Mouse (Mus musculus) heart, embryonic 13.5 days (tissue): ENCODE measurements around the gene 4930469K13Rik. TPM values are rescaled to one million over a fixed set of nuclear protein-coding genes. Genes with fewer than 3 reads are reported as not detected.
"Not testable (repeated sequence)": the region's sequence is repeated elsewhere in the genome, so short reads cannot be mapped to it uniquely, and the experiment has no call there.

Source experiments
- ATAC-seq: fragments of 200-750 bp; cut with Nextera tagmentation; 2 replicates; pipeline ENCODE4 v1.8.0; 2017; ENCODE audit warnings: moderate TSS enrichment; ENCODE audit not compliant: insufficient number of reproducible peaks, low FRiP score, low TSS enrichment; ENCODE audit errors: extremely low read depth
- H3K27ac ChIP-seq: fragments of 300-500 bp; sonication (generic); replicated peaks from 2 replicates; pipeline ENCODE4 v1.5.1; 2015; ENCODE audit warnings: moderate library complexity, mild to moderate bottlenecking, inconsistent platforms
- H3K27me3 ChIP-seq: fragments of 300-500 bp; sonication (generic); replicated peaks from 2 replicates; pipeline ENCODE4 v1.6.1; 2015; ENCODE audit warnings: mild to moderate bottlenecking, inconsistent platforms
- H3K36me3 ChIP-seq: fragments of 300-500 bp; sonication (generic); 2 replicates; pipeline ENCODE4 v1.6.1; 2015; ENCODE audit warnings: mild to moderate bottlenecking, inconsistent platforms
- H3K4me1 ChIP-seq: fragments of 300-500 bp; sonication (generic); 2 replicates; pipeline ENCODE4 v1.6.1; 2015; ENCODE audit warnings: inconsistent platforms
- H3K4me2 ChIP-seq: fragments of 300-500 bp; sonication (generic); 2 replicates; pipeline ENCODE4 v1.6.1; 2015; ENCODE audit warnings: inconsistent platforms, mild to moderate bottlenecking, moderate library complexity
- H3K4me3 ChIP-seq: fragments of 300-500 bp; sonication (generic); 2 replicates; pipeline ENCODE4 v1.5.1; 2015; ENCODE audit warnings: moderate library complexity, mild to moderate bottlenecking, inconsistent platforms
- H3K9ac ChIP-seq: fragments of 300-500 bp; sonication (generic); 2 replicates; pipeline ENCODE4 v1.6.1; 2015; ENCODE audit warnings: inconsistent platforms, mild to moderate bottlenecking, moderate library complexity
- H3K9me3 ChIP-seq: fragments of 300-500 bp; sonication (generic); 2 replicates; pipeline ENCODE4 v1.6.1; 2016; ENCODE audit warnings: inconsistent platforms
- WGBS: fragments of 180-500 bp; shearing (Covaris S2); methylation state at CpG from one replicate; pipeline ENCODE4 v1.1.7; 2015; ENCODE audit warnings: mixed read lengths; 5-methylcytosine and 5-hydroxymethylcytosine counted together
- polyA plus RNA-seq: library from polyadenylated mRNA; unstranded; fragments of >200 nt; fragmentation: Nextera tagmentation; extraction: Ambion mirVana; gene quantifications from 2 replicates; pipeline ENCODE4 v1.2.1, GENCODE M21; 2015

The 4930469K13Rik gene
- polyA plus RNA-seq: not detected in 2 replicates

GRCm38 (mm10) chr11:34098422-34098821 lies at the start of gene 4930469K13Rik:
Gene 4930469K13Rik, minus strand, starts transcription at chr11:34098554.
- Histone ChIP-seq H3K9me3 (no peaks in the 10 kb centered on the region), H3K36me3 (no peaks in the 10 kb centered on the region), H3K4me1 (no peaks in the 10 kb centered on the region), H3K9ac (no peak within 1 kb of the TSS), H3K27ac (no peak within 1 kb of the TSS), H3K27me3 (no peaks in the 10 kb centered on the region), H3K4me3 (no peak within 1 kb of the TSS), H3K4me2 (no peak within 1 kb of the TSS)
- ATAC-seq: no peak
- WGBS: 77% methylated on average over 10 of the region's 10 CpGs

DNA sequence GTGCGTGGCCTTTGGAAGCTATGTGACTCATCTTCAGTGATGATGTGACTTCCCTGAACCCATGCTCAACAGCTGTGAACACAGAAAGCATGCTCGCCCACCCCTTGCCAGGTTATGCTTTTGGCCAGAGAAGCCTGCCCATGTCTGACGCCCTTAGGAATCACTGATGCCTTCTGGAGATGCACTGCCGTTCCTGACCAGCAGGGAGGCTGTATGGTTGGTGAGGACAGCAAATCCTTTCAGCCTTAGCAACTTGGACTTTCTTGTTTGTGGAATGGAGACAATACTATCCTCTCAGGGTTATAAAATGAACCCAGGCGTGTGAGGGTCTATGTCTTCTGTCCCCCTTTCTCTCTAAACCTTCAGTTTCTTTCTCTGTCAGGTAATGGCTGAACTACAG lies 48.6 kb upstream of the 4930469K13Rik start:
- no peak for ATAC-seq
- no peak overlapping the region for H3K4me3 ChIP-seq
- H3K4me2 ChIP-seq: no peak overlapping the region
- H3K4me1 ChIP-seq: no peaks in the 10 kb centered on the region
- H3K9ac ChIP-seq: no peak overlapping the region
- H3K9me3 ChIP-seq: no peaks in the 10 kb centered on the region
- 60% methylated on average over 5 of the region's 5 CpGs for WGBS
- no peaks in the 10 kb centered on the region for H3K27me3 ChIP-seq
- H3K36me3 ChIP-seq: no peaks in the 10 kb centered on the region
- H3K27ac ChIP-seq: no peak overlapping the region

GRCm38 (mm10) chr11:34144421-34144820 lies 46.1 kb upstream of the 4930469K13Rik start:
- Histone ChIP-seq H3K4me3 (no peak overlapping the region), H3K27ac (no peak overlapping the region), H3K4me1 (no peaks in the 10 kb centered on the region), H3K9ac (no peak overlapping the region), H3K9me3 (no peaks in the 10 kb centered on the region), H3K36me3 (no peaks in the 10 kb centered on the region), H3K27me3 (no peaks in the 10 kb centered on the region), H3K4me2 (no peak overlapping the region)
- ATAC-seq: no peak
- 61% methylated on average over 4 of the region's 4 CpGs for WGBS

DNA sequence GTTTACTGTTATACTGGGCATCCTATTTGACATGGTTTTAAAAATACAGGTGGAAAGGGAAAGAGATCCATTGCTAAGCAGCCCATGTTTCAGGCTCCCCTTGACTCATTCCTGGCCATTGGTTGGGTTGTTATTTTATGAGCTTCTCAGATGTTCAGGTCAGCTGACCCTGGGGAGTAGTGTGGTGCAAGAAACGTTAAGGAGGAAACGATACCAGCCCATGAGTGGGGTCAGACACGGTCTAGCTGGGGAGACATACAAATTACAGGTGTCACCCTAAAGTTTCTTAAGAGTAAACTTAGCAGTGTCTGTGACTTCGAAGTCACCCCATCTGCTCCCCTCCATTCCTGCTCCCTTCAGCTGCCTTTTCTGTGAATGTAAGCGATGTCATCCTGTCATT lies 45.6 kb upstream of the 4930469K13Rik start:
- H3K27me3 ChIP-seq: no peaks in the 10 kb centered on the region
- no peak for ATAC-seq
- no peak overlapping the region for H3K4me2 ChIP-seq
- no peaks in the 10 kb centered on the region for H3K36me3 ChIP-seq
- 63% methylated on average over 5 of the region's 5 CpGs for WGBS
- no peak overlapping the region for H3K9ac ChIP-seq
- H3K27ac ChIP-seq: no peak overlapping the region
- no peak overlapping the region for H3K4me3 ChIP-seq
- no peaks in the 10 kb centered on the region for H3K4me1 ChIP-seq
- no peaks in the 10 kb centered on the region for H3K9me3 ChIP-seq

- H3K9ac ChIP-seq: no peak overlapping the region
- no peak overlapping the region for H3K27ac ChIP-seq
- no peak overlapping the region for H3K4me3 ChIP-seq
- no peaks in the 10 kb centered on the region for H3K27me3 ChIP-seq
- ATAC-seq: no peak
- 86% methylated on average over 8 of the region's 8 CpGs for WGBS
- H3K4me1 ChIP-seq: no peaks in the 10 kb centered on the region
- no peak overlapping the region for H3K4me2 ChIP-seq
- no peaks in the 10 kb centered on the region for H3K36me3 ChIP-seq
- H3K9me3 ChIP-seq: no peaks in the 10 kb centered on the region
These were observed 40.9 kb upstream of the 4930469K13Rik start for GRCm38 (mm10) chr11:34139296-34139695.

GRCm38 (mm10) chr11:34128412-34128811 lies 30.1 kb upstream of the 4930469K13Rik start:
- no peaks in the 10 kb centered on the region for H3K4me1 ChIP-seq
- H3K36me3 ChIP-seq: no peaks in the 10 kb centered on the region
- H3K27ac ChIP-seq: no peak overlapping the region
- no peak for ATAC-seq
- no peaks in the 10 kb centered on the region for H3K9me3 ChIP-seq
- no peak overlapping the region for H3K4me2 ChIP-seq
- WGBS: 53% methylated on average over 2 of the region's 2 CpGs
- peaks cover 8% of the 10 kb centered on the region for H3K27me3 ChIP-seq
- no peak overlapping the region for H3K9ac ChIP-seq
- H3K4me3 ChIP-seq: no peak overlapping the region

- H3K27me3 ChIP-seq: peaks cover 13% of the 10 kb centered on the region
- H3K4me3 ChIP-seq, H3K4me2 ChIP-seq, H3K27ac ChIP-seq, H3K9me3 ChIP-seq, H3K4me1 ChIP-seq, ATAC-seq, H3K9ac ChIP-seq, H3K36me3 ChIP-seq: not testable (repeated sequence)
- WGBS: 62% methylated on average over 3 of the region's 3 CpGs
These were observed 27.4 kb upstream of the 4930469K13Rik start for GRCm38 (mm10) chr11:34125727-34126126.

GRCm38 (mm10) chr11:34124852-34125251 lies 26.5 kb upstream of the 4930469K13Rik start:
- WGBS: 18% methylated on average over 7 of the region's 7 CpGs
- Histone ChIP-seq H3K9me3 (no peaks in the 10 kb centered on the region), H3K4me3 (no peak overlapping the region), H3K36me3 (no peaks in the 10 kb centered on the region), H3K4me1 (no peaks in the 10 kb centered on the region), H3K4me2 (0 out of 2 replicates have a peak overlapping the region, but pooled peaks have one; percentile 3), H3K27ac (no peak overlapping the region), H3K27me3 (peaks cover 16% of the 10 kb centered on the region), H3K9ac (no peak overlapping the region)
- no peak for ATAC-seq

DNA sequence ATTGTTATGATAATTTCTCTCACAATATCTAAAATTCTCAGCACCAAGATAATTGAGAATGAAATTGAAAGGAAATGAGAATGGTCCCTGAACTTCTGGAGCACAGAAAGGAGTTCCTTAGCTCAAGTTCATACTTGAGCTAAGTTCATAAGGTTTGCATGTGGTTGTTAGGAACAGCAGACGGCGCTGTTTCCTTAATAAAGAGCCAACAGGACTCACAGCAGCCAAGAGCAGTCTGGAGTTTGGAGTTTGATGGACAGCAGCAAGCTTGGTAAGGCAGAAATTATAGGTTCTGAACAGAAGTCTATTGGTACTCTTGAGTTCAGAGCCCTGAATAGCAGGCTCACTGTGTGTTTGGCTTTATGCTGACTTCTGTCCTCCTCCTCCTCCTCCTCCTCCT lies 24.8 kb upstream of the 4930469K13Rik start:
- no peaks in the 10 kb centered on the region for H3K4me1 ChIP-seq
- ATAC-seq: no peak
- 3% methylated on average over 2 of the region's 2 CpGs for WGBS
- H3K27me3 ChIP-seq: peaks cover 16% of the 10 kb centered on the region
- H3K4me3 ChIP-seq: no peak overlapping the region
- H3K4me2 ChIP-seq: no peak overlapping the region
- H3K36me3 ChIP-seq: no peaks in the 10 kb centered on the region
- H3K27ac ChIP-seq: no peak overlapping the region
- no peak overlapping the region for H3K9ac ChIP-seq
- no peaks in the 10 kb centered on the region for H3K9me3 ChIP-seq

DNA sequence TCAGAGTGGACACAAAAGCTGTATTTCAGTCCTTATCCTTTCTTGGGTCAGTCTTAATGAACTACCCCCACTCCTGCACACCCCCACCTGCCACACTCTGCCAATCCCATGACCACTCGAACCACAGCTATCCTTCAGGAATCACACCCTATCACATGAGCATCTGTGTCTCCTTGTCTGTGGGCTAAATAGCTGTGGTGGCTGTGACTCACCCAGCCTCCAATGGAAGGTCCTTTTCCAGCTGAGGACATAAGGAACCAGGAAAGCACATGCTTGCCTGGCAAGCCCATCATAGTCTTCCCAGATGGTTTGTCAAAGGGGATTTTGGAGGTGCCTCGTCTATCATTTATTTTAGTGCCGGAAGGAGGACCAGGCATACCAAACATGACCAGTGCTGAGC lies 20.0 kb upstream of the 4930469K13Rik start:
- ATAC-seq: no peak
- WGBS: 74% methylated on average over 3 of the region's 3 CpGs
- H3K9ac ChIP-seq: no peak overlapping the region
- no peaks in the 10 kb centered on the region for H3K9me3 ChIP-seq
- H3K4me1 ChIP-seq: peaks cover 3% of the 10 kb centered on the region; the same call in 1 of the 2 replicates
- no peak overlapping the region for H3K27ac ChIP-seq
- H3K4me3 ChIP-seq: no peak overlapping the region
- 0 out of 2 replicates have a peak, but pooled peaks cover 9% of the 10 kb centered on the region for H3K27me3 ChIP-seq
- H3K4me2 ChIP-seq: no peak overlapping the region
- no peaks in the 10 kb centered on the region for H3K36me3 ChIP-seq

- Histone ChIP-seq H3K9me3 (no peaks in the 10 kb centered on the region), H3K27me3 (0 out of 2 replicates have a peak, but pooled peaks cover 9% of the 10 kb centered on the region), H3K4me3 (no peak overlapping the region), H3K4me2 (no peak overlapping the region), H3K27ac (no peak overlapping the region), H3K4me1 (peaks cover 3% of the 10 kb centered on the region; the same call in 1 of the 2 replicates), H3K36me3 (no peaks in the 10 kb centered on the region), H3K9ac (no peak overlapping the region)
- 74% methylated on average over 3 of the region's 3 CpGs for WGBS
- no peak for ATAC-seq
These were observed 19.2 kb upstream of the 4930469K13Rik start for GRCm38 (mm10) chr11:34117581-34117980.

GRCm38 (mm10) chr11:34116572-34117135 lies 18.3 kb upstream of the 4930469K13Rik start:
- Histone ChIP-seq H3K4me2 (no peak overlapping the region), H3K4me1 (peaks cover 3% of the 10 kb centered on the region; the same call in 1 of the 2 replicates)
- ATAC-seq: no peak

More at GRCm38 (mm10) chr11:34116572-34117135, 18.3 kb upstream of the 4930469K13Rik start:
- no peak overlapping the region for H3K27ac ChIP-seq
- H3K9ac ChIP-seq: no peak overlapping the region
- H3K27me3 ChIP-seq: 0 out of 2 replicates have a peak, but pooled peaks cover 4% of the 10 kb centered on the region
- no peaks in the 10 kb centered on the region for H3K9me3 ChIP-seq
- H3K36me3 ChIP-seq: no peaks in the 10 kb centered on the region
- WGBS: 27% methylated on average over 2 of the region's 2 CpGs
- no peak overlapping the region for H3K4me3 ChIP-seq
